Mouse (Mus musculus) MEL (cell line): ENCODE data around the gene Snap91. TPM values are rescaled to one million over a fixed set of nuclear protein-coding genes. Genes with fewer than 3 reads are reported as not detected.

Experiments used
- DNase-seq: peaks from one replicate; pipeline ENCODE4 v3.0.0; 2011; ENCODE audit warnings: low read depth, low spot score
- H3K27ac ChIP-seq: 2 replicates; pipeline ENCODE4 v1.5.1; 2012; ENCODE audit warnings: low read depth, mild to moderate bottlenecking, control low read depth, low read length, moderate library complexity; ENCODE audit not compliant: control insufficient read depth
- H3K27me3 ChIP-seq, 2 experiments: fragments of 150-350 bp in 1 of 2; sonication (generic) in 1 of 2; 2 replicates each; pipeline ENCODE4 v1.6.1; 2012; ENCODE audit warnings: low read length in 2 of 2, mild to moderate bottlenecking in 2 of 2, improper control_type of control experiment in 1 of 2, moderate library complexity in 1 of 2; ENCODE audit not compliant: insufficient read depth in 2 of 2, control insufficient read depth in 1 of 2
- H3K36me3 ChIP-seq, 2 experiments: 2 replicates each; pipeline ENCODE4 v1.6.1; 2012 to 2014; ENCODE audit warnings: low read length in 2 of 2, improper control_type of control experiment in 1 of 2, inconsistent platforms in 1 of 2, mild to moderate bottlenecking in 1 of 2; ENCODE audit not compliant: insufficient read depth in 2 of 2, control insufficient read depth in 1 of 2
- H3K4me1 ChIP-seq, 2 experiments: fragments of 150-350 bp in 1 of 2; sonication (generic) in 1 of 2; 2 replicates each; pipeline ENCODE4 v1.6.1; 2012; ENCODE audit warnings: low read length in 2 of 2, improper control_type of control experiment in 1 of 2, mild to moderate bottlenecking in 1 of 2; ENCODE audit not compliant: insufficient read depth in 2 of 2, control insufficient read depth in 1 of 2
- H3K4me3 ChIP-seq, 2 experiments: fragments of 150-350 bp in 1 of 2; sonication (generic) in 1 of 2; 2 replicates each; pipeline ENCODE4 v1.5.1; 2012; ENCODE audit warnings: low read depth in 2 of 2, low read length in 2 of 2, mild to moderate bottlenecking in 2 of 2, moderate library complexity in 2 of 2, control low read depth in 1 of 2, improper control_type of control experiment in 1 of 2; ENCODE audit not compliant: control insufficient read depth in 1 of 2, insufficient read depth in 1 of 2
- H3K79me2 ChIP-seq: 2 replicates; pipeline ENCODE4 v1.6.1; 2012; ENCODE audit warnings: mild to moderate bottlenecking, low read length, moderate library complexity; ENCODE audit not compliant: control insufficient read depth, poor library complexity, insufficient read depth
- H3K9ac ChIP-seq: 2 replicates; pipeline ENCODE4 v1.6.1; 2012; ENCODE audit warnings: low read depth, mild to moderate bottlenecking, control low read depth, low read length, moderate library complexity; ENCODE audit not compliant: control insufficient read depth, poor library complexity, severe bottlenecking
- H3K9me3 ChIP-seq: fragments of 150-350 bp; sonication (generic); replicated peaks from 2 replicates; pipeline ENCODE4 v1.6.1; 2012; ENCODE audit warnings: mild to moderate bottlenecking, low read length, improper control_type of control experiment, moderate library complexity; ENCODE audit not compliant: insufficient read depth
- CHD2 ChIP-seq: IDR thresholded peaks from 2 replicates; pipeline ENCODE4 v1.6.1; 2011; ENCODE audit warnings: low read length, improper control_type of control experiment
- ELF1 ChIP-seq: IDR thresholded peaks from 2 replicates; pipeline ENCODE4 v1.6.1; 2014; ENCODE audit warnings: low read depth, mild to moderate bottlenecking, inconsistent platforms, low read length, improper control_type of control experiment, moderate library complexity
- EP300 ChIP-seq, 2 experiments: IDR thresholded peaks; 2 replicates each; pipeline ENCODE4 v1.6.1; 2011; ENCODE audit warnings: improper control_type of control experiment in 2 of 2, low read length in 2 of 2, low read depth in 1 of 2, mild to moderate bottlenecking in 1 of 2
- GATA1 ChIP-seq: IDR thresholded peaks from 2 replicates; pipeline ENCODE4 v1.6.1; 2011; ENCODE audit warnings: low read depth, low read length, improper control_type of control experiment
- HCFC1 ChIP-seq: IDR thresholded peaks from 2 replicates; pipeline ENCODE4 v1.6.1; 2012; ENCODE audit warnings: low read depth, mild to moderate bottlenecking, inconsistent platforms, low read length, improper control_type of control experiment, moderate library complexity
- MAX ChIP-seq: IDR thresholded peaks from 2 replicates; pipeline ENCODE4 v1.6.1; 2011; ENCODE audit warnings: low read length, improper control_type of control experiment
- MAZ ChIP-seq: IDR thresholded peaks from 2 replicates; pipeline ENCODE4 v1.6.1; 2012; ENCODE audit warnings: low read depth, mild to moderate bottlenecking, inconsistent platforms, low read length, improper control_type of control experiment
- MEF2A ChIP-seq: IDR thresholded peaks from 2 replicates; pipeline ENCODE4 v1.6.1; 2014; ENCODE audit warnings: low read depth, mild to moderate bottlenecking, inconsistent platforms, low read length, improper control_type of control experiment; ENCODE audit not compliant: poor library complexity, insufficient replicate concordance, severe bottlenecking; ENCODE audit errors: extremely low read depth
- NRF1 ChIP-seq: IDR thresholded peaks from 2 replicates; pipeline ENCODE4 v1.6.1; 2014; ENCODE audit warnings: low read depth, mild to moderate bottlenecking, inconsistent platforms, low read length, improper control_type of control experiment, moderate library complexity; ENCODE audit not compliant: poor library complexity, insufficient read depth, severe bottlenecking
- POLR2AphosphoS2 ChIP-seq: IDR thresholded peaks from 2 replicates; pipeline ENCODE4 v1.6.1; 2011; ENCODE audit warnings: low read length, improper control_type of control experiment
- SIN3A ChIP-seq: IDR thresholded peaks from 2 replicates; pipeline ENCODE4 v1.6.1; 2012; ENCODE audit warnings: low read length, improper control_type of control experiment, inconsistent platforms
- TCF12 ChIP-seq: IDR thresholded peaks from 2 replicates; pipeline ENCODE4 v1.6.1; 2014; ENCODE audit warnings: low read depth, mild to moderate bottlenecking, inconsistent platforms, low read length, improper control_type of control experiment, moderate library complexity
- UBTF ChIP-seq: IDR thresholded peaks from 2 replicates; pipeline ENCODE4 v1.6.1; 2012; ENCODE audit warnings: low read depth, mild to moderate bottlenecking, inconsistent platforms, low read length, improper control_type of control experiment, moderate library complexity, borderline replicate concordance; ENCODE audit not compliant: insufficient read depth
- USF1 ChIP-seq: IDR thresholded peaks from 2 replicates; pipeline ENCODE4 v1.6.1; 2014; ENCODE audit warnings: low read depth, mild to moderate bottlenecking, inconsistent platforms, low read length, improper control_type of control experiment, moderate library complexity
- USF2 ChIP-seq, 2 experiments: IDR thresholded peaks; 2 replicates each; pipeline ENCODE4 v1.6.1; 2011 to 2012; ENCODE audit warnings: improper control_type of control experiment in 2 of 2, low read length in 2 of 2, borderline replicate concordance in 1 of 2, inconsistent platforms in 1 of 2, low read depth in 1 of 2, mild to moderate bottlenecking in 1 of 2; ENCODE audit not compliant: insufficient read depth in 1 of 2
- ZKSCAN1 ChIP-seq: IDR thresholded peaks from 2 replicates; pipeline ENCODE4 v1.6.1; 2012; ENCODE audit warnings: low read depth, mild to moderate bottlenecking, inconsistent platforms, low read length, improper control_type of control experiment, moderate library complexity
- ZMIZ1 ChIP-seq: IDR thresholded peaks from 2 replicates; pipeline ENCODE4 v1.6.1; 2012; ENCODE audit warnings: low read depth, mild to moderate bottlenecking, inconsistent platforms, low read length, improper control_type of control experiment, moderate library complexity
- polyA plus RNA-seq, 2 experiments: library from polyadenylated mRNA; stranded (reverse) in 1 of 2; unstranded in 1 of 2; fragments of >175 nt in 1 of 2; fragments of >200 nt in 1 of 2; gene quantifications; 2 replicates each; pipeline versions ENCODE4 v1.2.1 to v1.2.4; 2012; ENCODE audit warnings: low replicate concordance in 2 of 2, low read depth in 1 of 2; ENCODE audit not compliant: insufficient read length in 2 of 2, insufficient read depth in 1 of 2, missing spikeins in 1 of 2
- total RNA-seq: library from RNA; depleted of rRNA; stranded (reverse); fragments of 300-350 nt; gene quantifications from 2 replicates; pipeline ENCODE4 v1.2.3, GENCODE M21; 2012

Gene Snap91
- total and polyA plus RNA-seq, 3 experiments, result not detected

- H3K9me3 ChIP-seq, result no peaks in the 10 kb centered on the region
- no peak overlapping the region for H3K27ac ChIP-seq
- no peak for TF ChIP-seq USF1
- TF ChIP-seq SIN3A, result no peak
- no peak for TF ChIP-seq CHD2
- TF ChIP-seq TCF12, result no peak
- TF ChIP-seq MEF2A, result no peak
- TF ChIP-seq GATA1, result no peak
- no peak for TF ChIP-seq ZMIZ1
- no peak for TF ChIP-seq ELF1
- TF ChIP-seq MAZ, result no peak
- no peak for TF ChIP-seq HCFC1
- TF ChIP-seq EP300 (IDR thresholded peaks at IDR 0.05; ENCODE audit: low read depth in 1 of 2, low read length in 2 of 2), result no peak
- no peak for TF ChIP-seq MAX
- no peak for TF ChIP-seq NRF1
- no peak for TF ChIP-seq USF2 (IDR thresholded peaks at IDR 0.05; ENCODE audit: borderline replicate concordance in 1 of 2, insufficient read depth in 1 of 2, low read depth in 1 of 2, low read length in 2 of 2)
- no peak for TF ChIP-seq POLR2AphosphoS2
- no peaks in the 10 kb centered on the region for H3K79me2 ChIP-seq
- no peak overlapping the region for H3K9ac ChIP-seq
- H3K36me3 ChIP-seq, result no peaks in the 10 kb centered on the region
- no peaks in the 10 kb centered on the region for H3K4me1 ChIP-seq
- H3K27me3 ChIP-seq, result no peaks in the 10 kb centered on the region
- DNase-seq, result no peak
- no peak overlapping the region for H3K4me3 ChIP-seq
Measured at GRCm38 (mm10) chr9:86873681-86874080, 6.8 kb downstream of the Snap91 start.

- Histone ChIP-seq H3K4me1 (no peaks in the 10 kb centered on the region), H3K36me3 (no peaks in the 10 kb centered on the region), H3K9ac (no peak overlapping the region), H3K4me3 (no peak overlapping the region), H3K27ac (no peak overlapping the region)
- TF ChIP-seq SIN3A (no peak), HCFC1 (no peak), UBTF (no peak), POLR2AphosphoS2 (no peak), MAZ (no peak), USF2 (IDR thresholded peaks at IDR 0.05; ENCODE audit: borderline replicate concordance in 1 of 2, insufficient read depth in 1 of 2, low read depth in 1 of 2, low read length in 2 of 2) (no peak), ZKSCAN1 (no peak), CHD2 (no peak), ZMIZ1 (no peak)
- TF ChIP-seq, all 39 proteins: peak for 0
- Histone ChIP-seq H3K79me2 (no peaks in the 10 kb centered on the region), H3K27me3 (no peaks in the 10 kb centered on the region), H3K9me3 (no peaks in the 10 kb centered on the region)
- no peak for DNase-seq
Measured at GRCm38 (mm10) chr9:86869586-86870338, 10.7 kb downstream of the Snap91 start.
